Mouse (Mus musculus) lung, postnatal 36 days (tissue): ENCODE results near the gene Hist2h2ab.
A peak's percentile ranks its signal among the peaks of the same experiment; 100 is the strongest.
"Not testable (repeated sequence)": the region's sequence is repeated elsewhere in the genome, so short reads cannot be mapped to it uniquely, and the experiment has no call there.

Experiments used
- DNase-seq: peaks from one replicate; pipeline ENCODE4 v3.0.0; 2022; ENCODE audit warnings: mixed read lengths

Gene Hist2h2ab

DNA sequence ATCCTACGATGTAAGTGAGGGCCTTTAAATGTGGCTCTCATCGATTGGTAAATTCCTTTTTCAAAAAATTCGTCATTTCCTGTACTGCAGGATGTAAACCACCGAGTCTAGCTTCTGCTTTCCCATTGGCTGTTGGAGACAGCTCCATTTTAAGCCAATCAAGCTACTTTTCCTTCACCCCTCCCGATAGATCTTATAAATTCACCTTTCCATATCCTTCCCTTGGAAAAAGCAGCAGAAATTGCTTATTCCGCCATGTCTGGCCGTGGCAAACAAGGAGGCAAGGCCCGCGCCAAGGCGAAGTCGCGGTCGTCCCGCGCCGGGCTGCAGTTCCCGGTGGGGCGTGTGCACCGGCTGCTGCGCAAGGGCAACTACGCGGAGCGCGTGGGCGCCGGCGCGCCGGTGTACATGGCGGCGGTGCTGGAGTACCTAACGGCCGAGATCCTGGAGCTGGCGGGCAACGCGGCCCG lies at the start of gene Hist2h2ab, which contains the start of gene Bola1:
Gene Hist2h2ab (plus strand): TSS at position 205 of the 470 bp plus-strand sequence.
Gene Bola1 (minus strand): TSS at position 49 of the 470 bp plus-strand sequence.
- peak; percentile 87 for DNase-seq

DNA sequence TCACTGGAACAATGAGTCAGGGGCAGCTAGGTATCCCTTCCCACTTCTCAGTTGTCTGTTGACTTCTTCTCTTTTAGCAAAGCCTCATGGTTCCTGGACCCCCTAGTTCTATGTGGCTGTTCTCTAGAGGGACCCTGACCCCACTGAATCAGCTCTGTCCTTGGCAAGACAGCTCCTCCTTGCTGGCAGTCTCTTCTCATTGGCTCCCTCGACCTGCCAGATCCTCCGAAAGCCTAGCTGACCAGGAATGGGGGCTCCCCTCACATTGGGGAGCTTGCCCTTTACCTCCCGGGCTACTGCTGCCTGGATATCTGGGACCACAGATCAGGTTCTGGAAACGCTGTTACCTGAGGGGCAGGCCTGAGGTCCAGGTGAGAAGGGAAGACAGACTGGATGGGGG lies 49.4 kb upstream of the Hist2h2ab start:
- no peak for DNase-seq

DNA sequence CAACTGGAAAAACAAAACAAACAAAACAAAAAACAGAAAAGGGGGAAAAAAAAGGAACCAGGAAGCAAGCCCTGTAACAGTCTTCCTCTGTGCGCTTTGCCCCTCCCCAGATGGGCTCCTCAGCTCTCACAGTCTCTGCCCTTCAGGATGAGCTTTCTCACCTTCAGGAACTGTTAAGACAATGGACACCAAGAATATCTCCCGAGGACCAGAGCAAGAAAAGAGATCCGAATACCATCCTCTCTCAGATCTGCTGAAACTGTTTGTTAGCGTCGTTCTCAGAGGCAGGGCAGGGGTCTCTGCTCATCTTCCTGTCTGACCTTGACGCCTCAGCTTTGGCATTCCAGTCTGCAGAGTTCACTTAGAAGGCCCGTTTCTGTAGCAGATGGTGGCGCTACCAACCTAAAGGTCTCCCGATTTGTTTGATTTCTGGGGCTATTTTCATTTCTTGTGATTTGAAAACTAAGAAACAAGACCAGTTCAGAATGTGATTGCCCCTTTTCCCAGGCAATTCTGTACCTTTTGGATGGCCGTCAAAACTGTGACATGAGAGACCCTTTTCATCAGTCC lies 48.6 kb upstream of the Hist2h2ab start:
- DNase-seq, result no peak

DNA sequence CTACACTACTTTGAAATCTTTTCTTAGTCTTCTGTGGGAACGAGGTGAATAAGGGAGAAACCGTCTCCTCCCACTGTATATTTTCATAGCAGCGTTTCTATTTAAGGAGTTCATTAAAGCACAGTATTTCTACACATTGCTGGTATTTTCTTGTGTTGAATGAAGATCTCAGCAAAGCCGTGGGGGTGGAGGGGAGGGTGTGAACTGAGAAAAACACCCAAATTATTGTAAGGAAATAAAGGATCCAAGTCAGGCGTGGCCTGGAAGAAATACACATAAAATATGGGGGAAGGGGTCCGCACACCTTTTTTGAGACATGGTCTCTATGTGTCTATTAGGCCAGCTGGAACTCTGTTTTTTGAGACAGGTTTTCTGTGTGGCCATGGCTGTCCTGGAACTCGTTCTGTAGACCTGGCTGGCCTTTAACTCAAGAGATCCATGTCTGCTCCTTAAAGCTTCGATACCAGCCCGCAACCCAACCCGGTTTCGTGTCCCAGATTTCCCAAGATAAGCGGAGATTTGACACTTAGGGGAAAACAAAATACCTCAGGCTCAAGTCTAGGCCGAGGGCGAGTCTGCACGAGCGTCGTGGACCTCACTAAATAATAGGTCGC lies 48.0 kb upstream of the Hist2h2ab start:
- DNase-seq, result no peak

- DNase-seq, result peak; percentile 91
Measured at GRCm38 (mm10) chr3:96172197-96173178, 47.2 kb upstream of the Hist2h2ab start, which contains the start of gene Sf3b4. Gene Sf3b4 (plus strand): TSS chr3:96172332.

- no peak for DNase-seq
Measured at GRCm38 (mm10) chr3:96173185-96173584, 46.5 kb upstream of the Hist2h2ab start.

DNA sequence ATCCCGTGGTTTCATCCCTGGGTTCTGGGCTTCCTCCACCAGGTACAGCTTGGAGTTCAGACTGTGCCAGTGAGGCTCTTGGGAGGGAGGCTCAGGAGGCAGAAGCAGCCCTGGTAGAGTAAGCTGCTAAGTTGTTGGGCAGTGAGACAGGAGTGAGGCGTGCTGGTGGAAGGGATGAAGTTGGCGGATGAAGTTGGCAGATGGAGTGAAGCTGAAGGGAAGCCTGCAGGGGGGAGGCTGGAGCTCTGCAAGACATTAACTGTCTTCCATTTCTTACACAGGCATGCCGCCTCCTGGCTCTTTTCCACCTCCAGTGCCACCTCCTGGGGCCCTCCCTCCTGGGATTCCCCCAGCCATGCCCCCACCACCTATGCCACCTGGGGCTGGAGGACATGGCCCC lies 45.6 kb upstream of the Hist2h2ab start:
- not testable (repeated sequence) for DNase-seq

DNA sequence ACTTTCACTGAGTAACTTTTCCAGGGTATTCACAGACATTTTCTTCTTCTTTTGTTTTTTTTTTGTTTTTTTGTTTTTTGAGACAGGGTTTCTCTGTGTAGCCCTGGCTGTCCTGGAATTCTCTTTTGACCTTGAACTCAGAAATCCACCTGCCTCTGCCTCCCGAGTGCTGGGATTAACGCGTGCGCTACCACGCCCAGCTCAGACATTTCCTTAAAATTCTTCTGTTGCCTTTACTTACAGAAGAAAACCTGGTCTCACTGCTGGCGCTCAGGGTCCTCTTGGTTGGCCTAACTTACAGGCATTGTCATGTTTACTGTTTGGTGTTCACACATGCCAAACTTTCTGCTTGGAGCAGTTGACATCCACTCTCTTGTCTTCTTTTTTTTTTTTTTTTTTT lies 44.4 kb upstream of the Hist2h2ab start:
- DNase-seq, result no peak

DNA sequence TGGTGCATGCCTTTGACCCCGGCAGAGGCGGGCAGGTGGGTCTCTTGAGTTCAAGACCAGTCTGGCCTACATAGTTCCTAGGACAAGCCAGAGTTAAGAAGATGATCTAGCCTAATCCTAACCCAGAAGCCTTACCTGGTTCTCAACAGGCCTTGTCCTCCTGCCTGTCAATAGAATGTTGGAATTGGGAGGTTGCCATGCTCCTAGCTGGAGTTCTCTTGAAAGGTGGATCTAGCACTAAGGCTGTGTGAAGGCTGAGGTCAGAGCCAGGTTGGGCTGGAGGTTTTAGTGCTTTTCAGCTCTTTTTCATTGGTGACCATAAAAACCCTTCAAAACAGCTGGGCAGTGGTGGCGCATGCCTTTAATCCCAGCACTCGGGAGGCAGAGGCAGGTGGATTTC lies 41.2 kb upstream of the Hist2h2ab start:
- DNase-seq, result no peak

DNA sequence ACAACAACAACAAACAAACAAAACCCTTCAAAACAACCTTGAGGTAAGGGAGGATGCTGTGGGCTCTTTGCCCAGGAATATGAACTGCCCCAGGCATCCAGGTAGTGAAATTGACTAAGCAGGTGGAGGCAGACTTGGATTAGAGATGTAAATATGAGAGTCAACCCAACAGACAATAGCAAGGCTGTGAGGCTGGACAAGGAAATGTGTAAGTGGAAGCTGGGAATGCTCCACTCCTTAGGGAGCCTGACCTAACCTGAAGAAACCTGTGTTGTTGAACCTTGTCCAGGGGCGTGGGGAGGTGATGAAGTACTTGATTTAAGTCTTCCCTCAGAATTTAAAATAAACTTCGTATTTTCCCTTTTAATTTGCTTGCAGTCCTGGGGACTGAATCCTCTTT lies 40.8 kb upstream of the Hist2h2ab start:
- DNase-seq, result no peak

- peak; percentile 70 for DNase-seq
Measured at GRCm38 (mm10) chr3:96179531-96179930, 40.1 kb upstream of the Hist2h2ab start.

DNA sequence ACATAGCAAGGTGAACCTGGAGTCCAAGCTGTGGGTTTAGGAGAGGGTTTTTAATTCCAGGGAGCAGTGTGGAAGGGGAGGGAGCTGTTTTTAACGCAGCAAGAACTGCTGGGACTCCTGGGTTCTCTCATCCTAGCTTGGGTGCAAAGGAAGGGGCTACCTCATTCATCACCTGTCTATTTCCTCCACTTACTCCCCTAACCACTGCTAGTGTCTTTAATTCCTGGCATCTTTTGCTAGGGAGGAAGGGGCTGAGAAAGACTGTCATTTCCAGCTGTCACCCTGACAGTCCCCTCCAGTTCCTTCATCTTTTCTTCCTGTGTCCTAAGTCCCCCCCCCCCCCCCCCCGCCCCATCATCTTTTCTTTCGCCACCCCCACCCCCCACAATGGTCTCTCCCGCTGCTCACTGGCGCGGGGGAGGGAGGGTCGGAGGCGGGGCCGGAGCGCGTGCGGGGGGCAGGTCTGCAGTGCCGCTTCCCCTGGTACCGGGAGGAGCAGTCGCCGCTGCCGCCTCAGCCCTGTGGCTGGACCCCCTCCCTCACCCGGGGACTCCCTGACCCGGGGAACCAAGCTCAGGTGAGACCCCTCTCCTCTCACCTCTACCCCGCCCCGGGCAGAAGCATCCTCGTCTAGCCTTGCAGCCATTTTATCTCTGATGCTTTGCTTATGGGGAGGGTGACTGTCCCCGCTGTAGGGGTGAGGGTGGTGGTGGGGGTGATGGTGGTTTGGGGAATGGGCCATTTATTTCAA lies 38.8 kb upstream of the Hist2h2ab start, which contains the start of gene Sv2a:
Gene Sv2a (plus strand): TSS at position 425 of the 751 bp plus-strand sequence.
- DNase-seq, result no peak

GRCm38 (mm10) chr3:96181510-96182381 lies 37.9 kb upstream of the Hist2h2ab start:
- DNase-seq, result no peak

- DNase-seq, result no peak
Measured at GRCm38 (mm10) chr3:96182382-96182776, 37.3 kb upstream of the Hist2h2ab start.

DNA sequence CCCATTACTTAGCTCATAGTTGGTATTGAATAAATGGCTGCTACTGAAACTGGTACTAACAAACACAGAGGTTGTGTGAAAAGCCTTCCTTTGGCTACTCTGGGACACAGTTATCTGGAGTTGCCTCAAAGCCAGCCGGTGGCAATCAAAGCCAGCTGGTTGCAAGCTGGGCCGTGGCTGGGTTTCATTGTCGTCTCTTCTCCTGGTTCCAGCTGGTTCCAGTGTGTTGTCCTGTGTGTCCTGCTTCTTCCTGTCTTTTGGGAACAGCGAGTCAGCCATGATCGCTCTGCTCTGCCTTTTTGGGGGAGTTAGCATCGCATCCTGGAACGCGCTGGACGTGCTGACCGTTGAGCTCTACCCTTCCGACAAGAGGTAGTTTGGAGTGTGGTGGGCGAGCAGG lies 26.7 kb upstream of the Hist2h2ab start:
- no peak for DNase-seq

- DNase-seq, result no peak
Measured at GRCm38 (mm10) chr3:96194966-96195365, 24.7 kb upstream of the Hist2h2ab start.

GRCm38 (mm10) chr3:96195616-96196313 lies 23.9 kb upstream of the Hist2h2ab start:
- no peak for DNase-seq

GRCm38 (mm10) chr3:96196437-96197128 lies 23.1 kb upstream of the Hist2h2ab start:
- DNase-seq, result no peak

DNA sequence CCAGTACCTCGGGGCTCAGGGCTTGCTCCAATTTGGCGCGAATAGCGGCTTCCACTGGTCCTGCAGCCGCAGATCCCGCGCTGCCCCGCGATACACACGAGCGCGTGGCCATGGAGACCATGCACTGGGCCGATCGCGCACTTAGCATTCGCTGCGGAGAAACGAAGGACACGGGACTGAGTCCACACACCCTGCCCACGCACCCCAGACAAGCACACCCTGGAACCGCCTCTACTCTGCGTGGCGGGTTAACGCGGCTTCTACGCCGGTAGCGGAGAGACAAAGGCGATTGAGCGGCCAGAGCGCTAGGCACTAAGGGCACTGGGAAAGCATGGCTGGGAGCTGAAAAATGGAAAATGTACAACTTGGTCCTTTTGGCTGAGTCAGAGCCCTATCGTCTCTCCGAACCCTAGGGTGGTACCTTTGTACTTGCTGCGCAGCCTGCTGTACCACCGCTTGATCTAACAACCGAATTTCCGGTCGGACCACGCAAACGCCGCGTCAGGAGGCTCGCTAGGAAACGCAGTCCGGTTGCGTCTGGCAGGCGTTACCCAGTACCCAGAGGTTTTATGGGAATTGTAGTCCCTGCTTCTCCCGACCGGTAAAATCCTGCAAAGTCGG lies 22.4 kb upstream of the Hist2h2ab start:
- DNase-seq, result peak; percentile 94

- DNase-seq, result peak; percentile 56
Measured at GRCm38 (mm10) chr3:96198181-96198580, 21.5 kb upstream of the Hist2h2ab start.
